Mouse (Mus musculus) hindbrain, embryonic 14.5 days (tissue): ENCODE data around the gene Flot1. TPM values are rescaled to one million over a fixed set of nuclear protein-coding genes. Genes with fewer than 3 reads are reported as not detected.
A peak's percentile ranks its signal among the peaks of the same experiment; 100 is the strongest.

Experiments
- ATAC-seq: fragments of 200-750 bp; cut with Nextera tagmentation; 2 replicates; pipeline ENCODE4 v1.8.0; 2017; ENCODE audit warnings: moderate number of reproducible peaks, mild to moderate bottlenecking, moderate TSS enrichment, moderate library complexity; ENCODE audit not compliant: low FRiP score
- DNase-seq: peaks from one replicate; pipeline ENCODE4 v3.0.0-alpha.2; 2015; ENCODE audit warnings: low spot score
- H3K27ac ChIP-seq: fragments of 300-500 bp; sonication (generic); 2 replicates; pipeline ENCODE4 v1.5.1; 2014; ENCODE audit warnings: mild to moderate bottlenecking, moderate library complexity
- H3K27me3 ChIP-seq: fragments of 300-500 bp; sonication (generic); 2 replicates; pipeline ENCODE4 v1.6.1; 2014; ENCODE audit warnings: mild to moderate bottlenecking, low read length, mixed read lengths; ENCODE audit not compliant: control insufficient read depth, insufficient read depth
- H3K36me3 ChIP-seq: fragments of 300-500 bp; sonication (generic); replicated peaks from 2 replicates; pipeline ENCODE4 v1.6.1; 2014; ENCODE audit not compliant: control insufficient read depth, insufficient read depth
- H3K4me1 ChIP-seq: fragments of 300-500 bp; sonication (generic); replicated peaks from 2 replicates; pipeline ENCODE4 v1.6.1; 2014; ENCODE audit warnings: antibody characterized with exemption, low read length, mixed read lengths; ENCODE audit not compliant: control insufficient read depth, insufficient read depth
- H3K4me2 ChIP-seq: fragments of 300-500 bp; sonication (generic); replicated peaks from 2 replicates; pipeline ENCODE4 v1.6.1; 2014; ENCODE audit warnings: mild to moderate bottlenecking, moderate library complexity
- H3K4me3 ChIP-seq: fragments of 300-500 bp; sonication (generic); replicated peaks from 2 replicates; pipeline ENCODE4 v1.5.1; 2014; ENCODE audit warnings: mild to moderate bottlenecking, low read length
- H3K9ac ChIP-seq: fragments of 300-500 bp; sonication (generic); 2 replicates; pipeline ENCODE4 v1.6.1; 2014
- H3K9me3 ChIP-seq: fragments of 300-500 bp; sonication (generic); 2 replicates; pipeline ENCODE4 v1.6.1; 2016; ENCODE audit warnings: low read length; ENCODE audit not compliant: control insufficient read depth
- WGBS: fragments of 180-500 bp; shearing (Covaris S2); extraction: QIAGEN DNeasy Blood & Tissue Kit; methylation state at CpG from one replicate; pipeline ENCODE4 v1.1.7; 2014; 5-methylcytosine and 5-hydroxymethylcytosine counted together
- polyA plus RNA-seq: library from polyadenylated mRNA; unstranded; fragments of >200 nt; fragmentation: Nextera tagmentation; extraction: Ambion mirVana; gene quantifications from 2 replicates; pipeline ENCODE4 v1.2.1, GENCODE M21; 2014

The Flot1 gene
- polyA plus RNA-seq, 1 experiment from 2014 or later, result 86.3 TPM

- 90% methylated on average over 4 of the region's 4 CpGs for WGBS
- Histone ChIP-seq H3K9me3 (no peaks in the 10 kb centered on the region), H3K4me2 (no peak overlapping the region), H3K9ac (no peak overlapping the region), H3K36me3 (no peaks in the 10 kb centered on the region), H3K27ac (no peak overlapping the region), H3K4me1 (no peaks in the 10 kb centered on the region), H3K27me3 (no peaks in the 10 kb centered on the region), H3K4me3 (no peak overlapping the region)
- DNase-seq (no peak), ATAC-seq (no peak)
These were observed 19.1 kb upstream of the Flot1 start for GRCm38 (mm10) chr17:35803858-35804399.

DNA sequence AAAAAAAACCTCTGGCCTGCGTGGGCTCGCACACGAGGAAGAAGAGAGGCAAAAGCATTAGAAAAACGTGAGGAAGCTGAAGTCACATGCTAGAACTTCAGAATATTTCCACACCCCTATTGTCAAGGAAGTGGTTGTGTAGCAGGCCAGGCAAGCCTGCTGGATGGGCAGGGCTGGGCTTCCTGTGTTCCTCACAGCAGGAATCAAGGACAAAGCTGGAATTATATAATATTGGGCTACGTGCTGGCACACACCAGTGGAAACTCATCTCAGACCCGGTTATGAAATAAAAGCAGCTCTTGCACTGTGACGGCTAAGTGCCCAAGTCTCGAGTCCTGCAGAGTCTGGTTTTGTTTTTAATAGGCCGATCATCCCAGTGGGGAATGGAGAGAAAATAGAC, 15.0 kb upstream of the Flot1 start:
- no peak overlapping the region for H3K27ac ChIP-seq
- H3K9me3 ChIP-seq, result no peaks in the 10 kb centered on the region
- H3K4me1 ChIP-seq, result no peaks in the 10 kb centered on the region
- WGBS, result 68% methylated on average over 9 of the region's 9 CpGs
- no peak overlapping the region for H3K9ac ChIP-seq
- no peaks in the 10 kb centered on the region for H3K36me3 ChIP-seq
- H3K27me3 ChIP-seq, result no peaks in the 10 kb centered on the region
- DNase-seq, result no peak
- H3K4me2 ChIP-seq, result no peak overlapping the region
- ATAC-seq, result no peak
- H3K4me3 ChIP-seq, result no peak overlapping the region

GRCm38 (mm10) chr17:35809395-35809794, 13.6 kb upstream of the Flot1 start:
- Histone ChIP-seq H3K36me3 (no peaks in the 10 kb centered on the region), H3K9me3 (no peaks in the 10 kb centered on the region), H3K4me1 (no peaks in the 10 kb centered on the region), H3K27ac (no peak overlapping the region), H3K9ac (no peak overlapping the region), H3K27me3 (no peaks in the 10 kb centered on the region), H3K4me2 (no peak overlapping the region), H3K4me3 (no peak overlapping the region)
- WGBS, result 90% methylated on average over 11 of the region's 11 CpGs
- DNase-seq, result no peak
- no peak for ATAC-seq

DNA sequence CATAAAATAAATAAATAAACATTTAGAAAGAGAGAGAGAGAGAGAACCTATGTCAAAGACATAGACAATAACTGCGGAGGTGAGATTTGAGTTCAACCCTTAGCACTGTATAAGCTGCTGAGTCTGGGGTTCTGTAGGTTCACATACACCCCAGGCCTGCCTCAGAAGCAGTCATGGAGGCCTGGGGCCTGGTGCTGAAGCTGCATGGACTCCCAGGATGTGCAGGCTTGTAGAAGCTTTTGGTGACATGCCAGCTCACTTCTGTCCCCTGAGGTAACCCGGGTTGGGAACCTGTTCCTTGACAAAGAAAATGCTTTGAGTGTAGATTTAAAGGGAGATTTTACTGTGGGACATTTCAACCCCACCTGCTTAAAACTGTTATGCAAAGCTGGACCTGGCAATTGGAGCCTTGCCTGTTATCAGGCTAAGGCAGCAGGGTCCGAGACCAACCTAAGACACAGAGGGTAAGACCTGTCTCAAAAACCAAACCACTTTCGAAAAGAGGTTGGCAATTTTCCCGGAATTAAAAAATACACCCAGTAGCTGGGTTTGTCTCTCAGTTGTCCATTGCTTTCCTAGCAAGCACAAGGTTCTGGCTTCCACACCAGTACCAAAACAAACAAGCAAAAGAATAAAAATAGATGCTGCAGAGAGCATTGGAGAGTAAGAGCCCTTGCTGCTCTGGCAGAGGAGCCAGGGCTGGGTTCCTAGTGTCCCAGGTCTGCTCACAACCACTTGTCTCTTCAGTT, 12.0 kb upstream of the Flot1 start:
- Histone ChIP-seq H3K9ac (no peak overlapping the region), H3K27me3 (no peaks in the 10 kb centered on the region), H3K27ac (no peak overlapping the region), H3K4me1 (no peaks in the 10 kb centered on the region), H3K4me3 (no peak overlapping the region), H3K9me3 (no peaks in the 10 kb centered on the region), H3K36me3 (no peaks in the 10 kb centered on the region), H3K4me2 (no peak overlapping the region)
- DNase-seq (no peak), ATAC-seq (no peak)
- 77% methylated on average over 5 of the region's 5 CpGs for WGBS

- 77% methylated on average over 5 of the region's 5 CpGs for WGBS
- Histone ChIP-seq H3K4me3 (no peak overlapping the region), H3K36me3 (no peaks in the 10 kb centered on the region), H3K4me1 (no peaks in the 10 kb centered on the region), H3K27me3 (no peaks in the 10 kb centered on the region), H3K9me3 (no peaks in the 10 kb centered on the region), H3K27ac (no peak overlapping the region), H3K4me2 (no peak overlapping the region), H3K9ac (no peak overlapping the region)
- ATAC-seq, result no peak
- DNase-seq, result no peak
These were observed 10.7 kb upstream of the Flot1 start for GRCm38 (mm10) chr17:35812307-35812706.

DNA sequence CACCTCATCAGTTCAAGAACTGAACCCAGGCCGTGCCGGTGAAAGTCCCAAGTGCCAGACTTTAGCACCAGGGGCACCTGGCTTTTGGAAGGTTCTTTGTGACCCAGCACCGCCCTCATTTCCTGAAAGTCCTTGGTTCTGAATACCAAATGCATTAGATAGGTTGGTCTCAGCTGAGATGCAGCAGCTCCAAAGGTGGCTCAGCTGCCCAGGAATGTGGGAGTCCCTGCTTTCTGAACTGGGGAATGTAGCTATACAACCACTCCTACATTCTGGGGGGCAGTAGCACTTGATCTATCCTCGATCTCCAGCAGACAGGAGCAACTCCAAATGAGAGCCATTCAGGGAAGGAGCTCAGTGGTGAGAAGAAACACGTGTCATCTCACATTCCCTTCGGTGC, 10.3 kb upstream of the Flot1 start:
- H3K4me2 ChIP-seq, result no peak overlapping the region
- ATAC-seq (no peak), DNase-seq (no peak)
- H3K27me3 ChIP-seq, result no peaks in the 10 kb centered on the region
- no peak overlapping the region for H3K9ac ChIP-seq
- no peak overlapping the region for H3K4me3 ChIP-seq
- WGBS, result 72% methylated on average over 6 of the region's 6 CpGs
- no peaks in the 10 kb centered on the region for H3K36me3 ChIP-seq
- H3K4me1 ChIP-seq, result no peaks in the 10 kb centered on the region
- H3K9me3 ChIP-seq, result no peaks in the 10 kb centered on the region
- no peak overlapping the region for H3K27ac ChIP-seq

DNA sequence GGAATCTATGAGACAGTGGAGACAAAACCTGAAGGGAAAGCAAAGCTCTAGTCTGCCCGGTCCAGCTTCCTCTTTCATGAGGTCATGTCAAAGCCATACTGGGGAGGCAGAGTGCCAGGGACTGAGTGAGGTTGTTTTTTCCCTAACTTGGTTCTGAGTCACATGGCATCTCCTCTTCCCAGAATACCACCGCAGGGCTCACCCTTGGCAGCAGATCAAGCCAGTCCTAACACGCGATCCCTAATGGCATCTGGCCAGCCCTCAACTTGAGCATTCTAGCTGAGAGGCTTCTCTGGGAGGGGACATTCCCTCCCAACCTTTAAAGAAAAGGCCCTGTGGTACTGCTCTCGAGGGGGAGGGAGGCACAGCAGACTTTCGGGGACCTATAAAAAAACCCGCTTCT, 9.8 kb upstream of the Flot1 start:
- Histone ChIP-seq H3K4me2 (no peak overlapping the region), H3K9ac (no peak overlapping the region), H3K9me3 (no peaks in the 10 kb centered on the region), H3K27me3 (no peaks in the 10 kb centered on the region), H3K4me3 (no peak overlapping the region), H3K36me3 (no peaks in the 10 kb centered on the region), H3K4me1 (no peaks in the 10 kb centered on the region), H3K27ac (no peak overlapping the region)
- WGBS, result 51% methylated on average over 7 of the region's 7 CpGs
- ATAC-seq, result peak; percentile 57; the same call in 1 of the 2 replicates
- peak; percentile 70 for DNase-seq

DNA sequence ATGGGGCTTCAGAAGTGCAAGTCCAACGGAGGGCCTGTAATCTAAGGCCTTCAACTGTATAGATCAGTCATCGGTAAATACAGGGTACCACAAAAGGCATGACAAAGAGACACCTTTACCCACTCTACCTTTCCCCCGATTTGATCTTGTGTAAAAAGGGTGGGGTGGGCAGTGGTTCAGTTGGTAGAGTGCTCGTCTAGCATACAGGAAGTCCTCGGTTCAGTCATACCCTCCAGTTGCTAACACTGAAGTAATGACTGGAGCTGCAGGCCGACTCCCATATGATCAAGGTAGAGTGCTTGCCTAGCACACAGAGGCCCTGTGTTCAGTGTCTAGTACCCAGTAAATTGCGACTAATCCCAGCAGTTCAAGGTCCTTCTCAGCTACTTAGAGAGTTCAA, 9.4 kb upstream of the Flot1 start:
- no peaks in the 10 kb centered on the region for H3K9me3 ChIP-seq
- no peak overlapping the region for H3K27ac ChIP-seq
- no peak for DNase-seq
- no peak for ATAC-seq
- no peaks in the 10 kb centered on the region for H3K4me1 ChIP-seq
- WGBS, result 80% methylated on average over 7 of the region's 7 CpGs
- H3K36me3 ChIP-seq, result no peaks in the 10 kb centered on the region
- no peak overlapping the region for H3K4me2 ChIP-seq
- no peak overlapping the region for H3K4me3 ChIP-seq
- H3K9ac ChIP-seq, result no peak overlapping the region
- no peaks in the 10 kb centered on the region for H3K27me3 ChIP-seq

- no peak for DNase-seq
- Histone ChIP-seq H3K9me3 (no peaks in the 10 kb centered on the region), H3K27ac (no peak overlapping the region), H3K36me3 (no peaks in the 10 kb centered on the region), H3K4me1 (no peaks in the 10 kb centered on the region), H3K4me3 (no peak overlapping the region), H3K9ac (no peak overlapping the region), H3K4me2 (no peak overlapping the region), H3K27me3 (peaks cover 5% of the 10 kb centered on the region)
- no peak for ATAC-seq
- 65% methylated on average over 6 of the region's 6 CpGs for WGBS
These were observed 8.4 kb upstream of the Flot1 start for GRCm38 (mm10) chr17:35814678-35815077.
